Mouse (Mus musculus) adrenal gland, adult (tissue): ENCODE measurements around the gene Prdx6.

ENCODE experiments used
- DNase-seq, 2 experiments: peaks; one replicate each; pipeline ENCODE4 v3.0.0; 2022 to 2023; ENCODE audit warnings: low spot score in 1 of 2; ENCODE audit not compliant: inconsistent age in 2 of 2

Gene Prdx6

GRCm38 (mm10) chr1:161250604-161251416 is at the start of gene Prdx6:
Prdx6 (minus strand) TSS chr1:161251219.
- peak; percentile 86 to 92 for DNase-seq

- no peak for DNase-seq
Observed at GRCm38 (mm10) chr1:161288256-161288655, 37.2 kb upstream of the Prdx6 start.

GRCm38 (mm10) chr1:161286726-161287310 is 35.8 kb upstream of the Prdx6 start:
- DNase-seq, result peak; percentile 41 to 89

GRCm38 (mm10) chr1:161281054-161281688 is 30.2 kb upstream of the Prdx6 start:
- DNase-seq, result no peak

DNA sequence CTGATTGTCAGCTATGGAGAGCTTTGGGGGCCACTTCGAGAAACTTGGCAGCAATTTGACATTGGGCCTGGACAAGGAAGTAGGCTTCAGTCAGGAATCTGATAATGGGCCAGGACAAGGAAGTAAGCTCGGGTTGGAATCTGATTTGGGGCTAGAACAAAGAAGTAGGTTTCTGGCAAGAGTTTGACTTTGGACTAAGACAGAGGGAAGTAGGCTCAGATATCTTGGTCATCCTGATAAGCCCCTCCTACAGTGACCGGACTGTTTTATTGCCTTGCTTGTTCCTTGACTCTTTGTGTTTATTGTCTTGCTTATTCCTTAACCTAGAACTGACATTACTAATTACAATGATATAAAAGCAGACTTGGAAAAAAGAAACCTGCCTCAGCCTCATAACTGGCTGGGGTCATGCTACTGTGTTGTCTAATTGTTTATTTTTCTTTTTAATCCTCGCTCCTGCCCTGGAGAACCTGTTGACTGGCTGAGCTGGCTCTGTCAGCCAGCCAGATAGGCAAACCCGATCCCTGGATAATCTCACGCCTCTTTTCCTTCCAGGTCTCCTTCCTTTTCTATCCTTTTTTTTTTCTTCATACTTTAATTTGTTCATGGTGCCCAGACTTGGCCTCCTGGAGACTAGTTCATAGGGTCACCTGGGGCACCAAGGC is 28.4 kb upstream of the Prdx6 start:
- no peak for DNase-seq

DNA sequence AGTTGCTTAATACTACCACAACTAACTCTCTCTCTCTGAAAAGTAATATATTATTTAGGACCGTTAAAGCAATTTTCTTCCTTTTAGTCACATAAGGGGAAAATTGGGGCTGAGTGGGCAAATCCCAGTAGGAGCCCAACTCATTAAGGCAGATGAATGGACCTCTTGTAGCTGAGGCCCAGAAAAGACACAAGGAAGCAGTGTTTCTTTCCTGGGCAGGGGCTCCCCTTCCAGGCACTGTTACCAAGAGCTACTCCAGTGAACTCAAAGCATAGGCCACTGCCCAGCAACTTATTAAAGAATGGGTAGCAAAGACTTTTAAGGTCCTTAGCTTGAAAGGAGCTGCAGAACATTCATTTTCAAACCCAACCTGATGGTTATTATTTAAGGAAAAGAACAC is 22.5 kb upstream of the Prdx6 start:
- DNase-seq, result no peak

- no peak for DNase-seq
Observed at GRCm38 (mm10) chr1:161271461-161271810, 20.4 kb upstream of the Prdx6 start.

GRCm38 (mm10) chr1:161270776-161271460 is 19.9 kb upstream of the Prdx6 start:
- DNase-seq, result no peak

GRCm38 (mm10) chr1:161269346-161269745 is 18.3 kb upstream of the Prdx6 start:
- DNase-seq, result peak in 1 of 2 experiments; percentile 38

DNA sequence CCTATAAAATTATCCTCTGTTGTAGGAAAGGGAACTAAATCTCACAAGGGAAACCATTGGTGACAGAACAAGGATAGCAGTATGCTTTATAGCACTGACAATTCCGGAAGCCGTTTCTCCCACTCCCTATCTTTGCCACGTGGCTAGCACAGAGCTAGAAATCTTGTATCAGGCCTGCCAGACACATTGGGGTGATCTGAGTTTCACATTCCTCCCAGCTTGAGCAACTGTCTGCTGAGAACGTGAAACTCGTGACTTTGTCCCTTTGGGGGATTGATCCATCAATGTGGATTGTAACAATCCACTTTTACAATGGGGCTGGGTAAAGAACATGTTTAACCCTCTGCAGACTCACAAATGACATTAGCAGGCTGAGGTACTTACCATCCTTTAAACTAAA is 17.9 kb upstream of the Prdx6 start:
- no peak for DNase-seq

DNA sequence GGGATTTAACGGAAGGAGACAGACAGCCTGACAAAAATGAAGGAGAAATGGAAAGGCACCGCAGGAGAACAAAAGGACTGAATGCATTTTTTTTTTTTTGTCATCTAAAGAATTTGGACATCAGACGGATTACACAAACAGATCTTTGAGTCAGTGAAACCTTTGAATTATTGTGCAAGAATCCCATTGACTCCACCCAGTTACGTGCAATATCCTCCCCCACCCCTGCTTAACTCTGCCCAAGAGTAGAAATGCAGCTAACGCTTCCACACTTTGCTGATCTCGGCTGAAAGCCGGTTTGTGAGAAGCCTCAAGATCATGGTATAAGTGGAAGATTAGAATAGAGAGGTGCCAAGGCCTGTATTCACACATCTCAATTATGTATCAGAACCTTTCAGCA is 17.1 kb upstream of the Prdx6 start:
- DNase-seq, result peak in 1 of 2 experiments; percentile 44

GRCm38 (mm10) chr1:161264961-161265360 is 13.9 kb upstream of the Prdx6 start:
- no peak for DNase-seq

GRCm38 (mm10) chr1:161263584-161263983 is 12.6 kb upstream of the Prdx6 start:
- no peak for DNase-seq

DNA sequence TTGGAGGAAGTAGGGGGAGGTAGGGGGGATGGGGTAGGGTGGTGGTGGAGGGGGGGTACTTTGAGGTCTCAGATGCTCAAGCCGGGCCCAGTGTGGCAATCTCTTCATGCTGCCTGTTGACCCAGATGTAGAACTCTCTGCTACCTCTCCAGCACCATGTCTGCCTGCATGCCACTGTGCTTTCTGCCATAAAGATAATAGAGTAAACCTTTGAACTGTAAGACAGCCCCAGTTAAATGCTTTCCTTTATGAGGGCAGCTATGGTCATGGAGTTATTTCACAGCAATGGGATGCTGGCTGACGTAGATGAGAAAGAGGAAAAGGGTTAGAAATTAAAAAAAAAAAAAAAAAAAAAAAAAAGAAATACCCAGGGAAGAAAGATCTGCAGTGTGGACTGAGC is 11.5 kb upstream of the Prdx6 start:
- no peak for DNase-seq

GRCm38 (mm10) chr1:161260761-161261160 is 9.7 kb upstream of the Prdx6 start:
- DNase-seq, result no peak

DNA sequence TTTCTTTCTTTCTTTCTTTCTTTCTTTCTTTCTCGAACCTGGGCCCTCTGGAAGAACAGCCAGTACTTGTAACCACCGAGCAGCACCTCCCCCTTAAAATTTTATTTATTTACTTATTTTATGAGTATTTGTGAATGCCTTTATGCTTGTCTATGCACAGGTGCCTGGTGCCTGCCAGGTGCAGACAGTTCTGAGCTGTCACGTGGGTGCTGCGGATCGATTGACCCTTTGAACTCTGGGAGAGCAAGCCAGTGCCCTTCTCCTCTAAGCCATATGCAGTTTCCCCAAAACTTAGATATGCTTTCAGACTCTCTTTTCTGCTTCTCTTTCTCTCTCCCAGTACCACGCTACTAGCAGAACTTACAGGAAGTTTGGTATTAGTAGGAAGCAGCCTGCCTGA is 8.1 kb upstream of the Prdx6 start:
- no peak for DNase-seq

DNA sequence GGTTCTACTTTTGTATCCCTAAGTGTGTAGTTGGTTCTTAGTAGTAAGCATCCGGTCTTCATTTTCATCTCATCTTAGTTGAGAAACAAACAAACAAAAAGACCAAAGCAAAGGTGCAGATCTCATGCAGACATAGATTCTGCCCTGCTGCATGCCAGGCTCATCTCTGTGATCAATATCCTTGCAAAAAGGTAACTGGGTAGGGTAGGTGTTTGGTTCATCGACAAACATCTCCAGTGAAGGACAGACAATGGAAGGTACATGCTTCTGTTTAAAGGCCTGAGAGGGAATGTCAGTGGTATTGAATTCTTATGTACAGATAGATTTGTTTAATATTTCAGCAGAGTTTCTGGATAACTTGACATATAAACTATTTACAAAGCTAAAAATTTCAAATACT is 7.3 kb upstream of the Prdx6 start:
- no peak for DNase-seq

- no peak for DNase-seq
Observed at GRCm38 (mm10) chr1:161256918-161257317, 5.9 kb upstream of the Prdx6 start.

- no peak for DNase-seq
Observed at GRCm38 (mm10) chr1:161254361-161254760, 3.3 kb upstream of the Prdx6 start.

- no peak for DNase-seq
Observed at GRCm38 (mm10) chr1:161252901-161253300, 1.9 kb upstream of the Prdx6 start.

DNA sequence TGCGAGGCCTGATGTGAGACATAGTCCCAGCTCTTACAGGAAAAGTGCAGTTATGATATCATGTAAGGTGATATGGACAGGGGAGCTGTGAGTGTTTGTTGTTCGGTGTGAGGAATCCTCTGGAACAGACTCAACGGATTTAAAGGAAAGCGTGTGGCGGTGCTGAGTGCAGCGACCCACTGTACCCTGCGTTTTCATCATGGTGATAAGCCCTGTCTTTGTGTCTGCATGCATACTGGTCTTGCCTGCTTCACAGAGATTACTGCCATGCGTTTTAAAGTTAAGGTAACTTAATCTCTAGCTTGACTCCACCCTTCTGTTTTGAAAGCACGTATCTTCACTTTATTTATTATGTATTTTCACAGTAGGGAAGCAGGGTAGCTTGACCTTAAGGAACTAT is 1.3 kb upstream of the Prdx6 start:
- DNase-seq, result no peak
